Mouse (Mus musculus) limb, embryonic 14.5 days (tissue): Measurements from ENCODE around the gene Mtmr14. TPM values are rescaled to one million over a fixed set of nuclear protein-coding genes. Genes with fewer than 3 reads are reported as not detected.

Experiments
- ATAC-seq: fragments of 200-750 bp; cut with Nextera tagmentation; 2 replicates; pipeline ENCODE4 v1.8.0; 2017; ENCODE audit warnings: low read depth, moderate number of reproducible peaks, moderate TSS enrichment; ENCODE audit not compliant: low FRiP score
- DNase-seq: peaks from one replicate; pipeline ENCODE4 v3.0.0-alpha.2; 2015; ENCODE audit warnings: low spot score
- H3K27ac ChIP-seq: fragments of 300-500 bp; sonication (generic); replicated peaks from 2 replicates; pipeline ENCODE4 v1.5.1; 2014; ENCODE audit warnings: low read depth, mild to moderate bottlenecking, low read length, moderate library complexity, mixed read lengths
- H3K27me3 ChIP-seq: fragments of 300-500 bp; sonication (generic); 2 replicates; pipeline ENCODE4 v1.6.1; 2014; ENCODE audit warnings: low read length, mixed read lengths; ENCODE audit not compliant: control insufficient read depth, insufficient read depth
- H3K36me3 ChIP-seq: fragments of 300-500 bp; sonication (generic); 2 replicates; pipeline ENCODE4 v1.6.1; 2014; ENCODE audit warnings: mild to moderate bottlenecking, low read length, moderate library complexity, mixed read lengths; ENCODE audit not compliant: control insufficient read depth, insufficient read depth
- H3K4me1 ChIP-seq: fragments of 300-500 bp; sonication (generic); 2 replicates; pipeline ENCODE4 v1.6.1; 2014; ENCODE audit warnings: antibody characterized with exemption, low read length, mixed read lengths; ENCODE audit not compliant: control insufficient read depth, insufficient read depth
- H3K4me2 ChIP-seq: fragments of 300-500 bp; sonication (generic); replicated peaks from 2 replicates; pipeline ENCODE4 v1.6.1; 2014; ENCODE audit warnings: low read depth, mild to moderate bottlenecking, low read length, moderate library complexity; ENCODE audit not compliant: severe bottlenecking
- H3K4me3 ChIP-seq: fragments of 300-500 bp; sonication (generic); replicated peaks from 2 replicates; pipeline ENCODE4 v1.5.1; 2014; ENCODE audit warnings: low read length
- H3K9ac ChIP-seq: fragments of 300-500 bp; sonication (generic); 2 replicates; pipeline ENCODE4 v1.6.1; 2014; ENCODE audit warnings: mild to moderate bottlenecking, low read depth, low read length, moderate library complexity; ENCODE audit not compliant: severe bottlenecking
- H3K9me3 ChIP-seq: fragments of 300-500 bp; sonication (generic); 2 replicates; pipeline ENCODE4 v1.6.1; 2016; ENCODE audit warnings: low read length; ENCODE audit not compliant: control insufficient read depth
- POLR2A ChIP-seq: fragments of 200-500 bp; IDR thresholded peaks from 2 replicates; pipeline ENCODE4 v1.8.0; 2012; ENCODE audit warnings: inconsistent platforms, mild to moderate bottlenecking, moderate library complexity, borderline replicate concordance; ENCODE audit not compliant: insufficient read depth, insufficient read length; ENCODE audit errors: extremely low read depth
- WGBS: fragments of 180-500 bp; shearing (Covaris S2); extraction: QIAGEN DNeasy Blood & Tissue Kit; methylation state at CpG from one replicate; pipeline ENCODE4 v1.1.7; 2014; 5-methylcytosine and 5-hydroxymethylcytosine counted together
- polyA plus RNA-seq, 2 experiments: library from polyadenylated mRNA; depleted of rRNA in 1 of 2; stranded (reverse) in 1 of 2; unstranded in 1 of 2; fragments of >200 nt; fragmentation: Nextera tagmentation in 1 of 2; extraction: Ambion mirVana in 1 of 2; gene quantifications; 2 replicates each; pipeline versions ENCODE4 v1.2.1 to v1.2.3; 2012 to 2014

Gene Mtmr14
- polyA plus RNA-seq, 2 experiments, result 30.4 to 31.2 TPM

DNA sequence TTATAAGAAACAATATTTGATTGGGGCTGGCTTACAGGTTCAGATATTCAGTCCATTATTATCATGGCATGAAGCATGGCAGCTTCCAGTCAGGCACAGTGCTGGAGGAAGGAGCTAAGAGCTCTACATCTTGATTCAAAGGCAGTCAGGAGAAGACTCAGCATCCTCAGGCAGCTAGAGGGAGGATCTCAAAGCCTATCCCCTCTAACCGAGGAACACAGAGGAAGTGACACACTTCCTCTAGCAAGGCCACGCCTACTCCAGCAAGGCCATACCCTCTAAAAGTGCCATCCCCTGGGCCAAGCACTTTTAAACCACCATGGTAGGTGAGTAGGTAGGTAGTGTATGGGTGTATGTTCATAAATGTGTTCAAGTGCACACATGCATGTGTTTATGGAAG lies 92.9 kb downstream of the Mtmr14 start:
- Histone ChIP-seq H3K27ac (no peak overlapping the region), H3K4me1 (peaks cover 9% of the 10 kb centered on the region; the same call in 1 of the 2 replicates), H3K9ac (no peak overlapping the region), H3K4me2 (no peak overlapping the region), H3K9me3 (no peaks in the 10 kb centered on the region), H3K4me3 (no peak overlapping the region), H3K36me3 (peaks cover 40% of the 10 kb centered on the region), H3K27me3 (no peaks in the 10 kb centered on the region)
- TF ChIP-seq POLR2A, result no peak
- 46% methylated on average over 2 of the region's 2 CpGs for WGBS
- ATAC-seq (no peak), DNase-seq (no peak)

Other genes starting within 250 kb of the Mtmr14 start
- gene Thumpd3, start 191.6 kb upstream of the Mtmr14 start, polyA plus RNA-seq (2012; rRNA removed), result 18.8 and 25.1 TPM in 2 replicates
- 36.7 and 38.7 TPM in 2 replicates for gene Thumpd3, start 191.6 kb upstream of the Mtmr14 start, polyA plus RNA-seq (2014; fragmentation: Nextera tagmentation; extraction: Ambion mirVana)
- 93.8 and 103 TPM in 2 replicates for gene Setd5, start 160.5 kb upstream of the Mtmr14 start, polyA plus RNA-seq (2012; rRNA removed)
- 90.2 and 93.4 TPM in 2 replicates for gene Setd5, start 160.5 kb upstream of the Mtmr14 start, polyA plus RNA-seq (2014; fragmentation: Nextera tagmentation; extraction: Ambion mirVana)
- gene Lhfpl4, start 42.5 kb upstream of the Mtmr14 start, polyA plus RNA-seq (2012; rRNA removed), result 0.65 and 0.67 TPM in 2 replicates
- 0.32 and 0.64 TPM in 2 replicates for gene Lhfpl4, start 42.5 kb upstream of the Mtmr14 start, polyA plus RNA-seq (2014; fragmentation: Nextera tagmentation; extraction: Ambion mirVana)
- gene Cpne9, start 44.5 kb downstream of the Mtmr14 start, polyA plus RNA-seq (2012; rRNA removed), result 0.46 and 0.77 TPM in 2 replicates
- 0.44 TPM in 2 replicates for gene Cpne9, start 44.5 kb downstream of the Mtmr14 start, polyA plus RNA-seq (2014; fragmentation: Nextera tagmentation; extraction: Ambion mirVana)
- 35.7 and 36.5 TPM in 2 replicates for gene Brpf1, start 69.3 kb downstream of the Mtmr14 start, polyA plus RNA-seq (2012; rRNA removed)
- 20.6 and 22.0 TPM in 2 replicates for gene Brpf1, start 69.3 kb downstream of the Mtmr14 start, polyA plus RNA-seq (2014; fragmentation: Nextera tagmentation; extraction: Ambion mirVana)
- 22.6 and 26.3 TPM in 2 replicates for gene Ogg1, start 89.1 kb downstream of the Mtmr14 start, polyA plus RNA-seq (2012; rRNA removed)
- 11.1 and 11.7 TPM in 2 replicates for gene Ogg1, start 89.1 kb downstream of the Mtmr14 start, polyA plus RNA-seq (2014; fragmentation: Nextera tagmentation; extraction: Ambion mirVana)
- 69.0 and 70.6 TPM in 2 replicates for gene Camk1, start 106.1 kb downstream of the Mtmr14 start, polyA plus RNA-seq (2012; rRNA removed)
- 98.4 and 105 TPM in 2 replicates for gene Camk1, start 106.1 kb downstream of the Mtmr14 start, polyA plus RNA-seq (2014; fragmentation: Nextera tagmentation; extraction: Ambion mirVana)
- 38.9 and 39.5 TPM in 2 replicates for gene Tada3, start 140.0 kb downstream of the Mtmr14 start, polyA plus RNA-seq (2012; rRNA removed)
- gene Tada3, start 140.0 kb downstream of the Mtmr14 start, polyA plus RNA-seq (2014; fragmentation: Nextera tagmentation; extraction: Ambion mirVana), result 41.2 and 43.9 TPM in 2 replicates
- gene Arpc4, start 140.3 kb downstream of the Mtmr14 start, polyA plus RNA-seq (2012; rRNA removed), result 99.1 and 107 TPM in 2 replicates
- gene Arpc4, start 140.3 kb downstream of the Mtmr14 start, polyA plus RNA-seq (2014; fragmentation: Nextera tagmentation; extraction: Ambion mirVana), result 223 and 226 TPM in 2 replicates
- gene Ttll3, start 151.4 kb downstream of the Mtmr14 start, polyA plus RNA-seq (2012; rRNA removed), result 21.4 and 26.1 TPM in 2 replicates
- gene Ttll3, start 151.4 kb downstream of the Mtmr14 start, polyA plus RNA-seq (2014; fragmentation: Nextera tagmentation; extraction: Ambion mirVana), result 2.3 and 4.8 TPM in 2 replicates
- 38.9 and 46.2 TPM in 2 replicates for gene Rpusd3, start 181.5 kb downstream of the Mtmr14 start, polyA plus RNA-seq (2012; rRNA removed)
- gene Rpusd3, start 181.5 kb downstream of the Mtmr14 start, polyA plus RNA-seq (2014; fragmentation: Nextera tagmentation; extraction: Ambion mirVana), result 20.9 and 25.1 TPM in 2 replicates
- 0.11 and 0.37 TPM in 2 replicates for gene Cidec, start 197.9 kb downstream of the Mtmr14 start, polyA plus RNA-seq (2012; rRNA removed)
- not detected in 2 replicates for gene Cidec, start 197.9 kb downstream of the Mtmr14 start, polyA plus RNA-seq (2014; fragmentation: Nextera tagmentation; extraction: Ambion mirVana)
- gene Jagn1, start 204.7 kb downstream of the Mtmr14 start, polyA plus RNA-seq (2012; rRNA removed), result 61.0 and 74.5 TPM in 2 replicates
- gene Jagn1, start 204.7 kb downstream of the Mtmr14 start, polyA plus RNA-seq (2014; fragmentation: Nextera tagmentation; extraction: Ambion mirVana), result 80.5 and 82.8 TPM in 2 replicates
- gene Il17re, start 220.6 kb downstream of the Mtmr14 start, polyA plus RNA-seq (2012; rRNA removed), result 6.7 and 9.6 TPM in 2 replicates
- 7.9 and 9.2 TPM in 2 replicates for gene Il17re, start 220.6 kb downstream of the Mtmr14 start, polyA plus RNA-seq (2014; fragmentation: Nextera tagmentation; extraction: Ambion mirVana)
- 21.5 and 25.2 TPM in 2 replicates for gene Il17rc, start 233.6 kb downstream of the Mtmr14 start, polyA plus RNA-seq (2012; rRNA removed)
- gene Il17rc, start 233.6 kb downstream of the Mtmr14 start, polyA plus RNA-seq (2014; fragmentation: Nextera tagmentation; extraction: Ambion mirVana), result 18.5 and 28.2 TPM in 2 replicates
- 14.0 and 15.9 TPM in 2 replicates for gene Creld1, start 245.5 kb downstream of the Mtmr14 start, polyA plus RNA-seq (2012; rRNA removed)
- gene Creld1, start 245.5 kb downstream of the Mtmr14 start, polyA plus RNA-seq (2014; fragmentation: Nextera tagmentation; extraction: Ambion mirVana), result 15.9 and 16.1 TPM in 2 replicates